Mouse (Mus musculus) bone marrow, adult 2 months (tissue): ENCODE measurements around the gene Cacnb2.

Experiments
- CTCF ChIP-seq: fragments of 200-500 bp; IDR thresholded peaks from 2 replicates; pipeline ENCODE4 v1.5.1; 2011; ENCODE audit warnings: low read length, control low read depth; ENCODE audit not compliant: control insufficient read depth, insufficient read depth
- POLR2A ChIP-seq: fragments of 200-500 bp; IDR thresholded peaks from 2 replicates; pipeline ENCODE4 v1.6.1; 2011; ENCODE audit warnings: low read depth, mild to moderate bottlenecking, control low read depth, low read length, borderline replicate concordance; ENCODE audit not compliant: control insufficient read depth

GRCm38 (mm10) chr2:14878953-14879352, 276.1 kb downstream of the Cacnb2 start:
- TF ChIP-seq POLR2A, result no peak
- TF ChIP-seq CTCF, result no peak
